Mouse (Mus musculus): ENCODE data around the gene Gm10203. TPM values are rescaled to one million over a fixed set of nuclear protein-coding genes. Genes with fewer than 3 reads are reported as not detected.
"Not testable (repeated sequence)": the region's sequence is repeated elsewhere in the genome, so short reads cannot be mapped to it uniquely, and the experiment has no call there.

Gene Gm10203
- polyA plus RNA-seq, 1 experiment from 2014 or later = not detected

DNA sequence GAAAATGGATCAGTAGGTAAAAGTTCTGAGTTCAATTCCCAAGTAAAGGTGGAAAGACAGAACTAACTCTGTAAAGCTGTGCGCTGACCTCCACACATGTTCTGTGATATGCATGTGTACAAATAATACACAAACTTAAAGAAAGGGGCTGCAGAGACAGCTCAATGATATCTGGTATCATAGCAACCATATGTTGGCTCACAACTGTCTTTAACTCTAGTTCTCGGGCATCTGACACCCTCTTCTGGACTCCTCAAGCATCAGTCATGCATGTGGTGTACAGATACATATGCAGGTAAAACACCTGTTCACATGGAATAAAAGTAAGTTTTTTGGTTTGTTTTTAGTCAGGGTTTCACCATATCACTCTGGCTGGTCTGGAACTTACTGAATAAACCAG lies 38.5 kb downstream of the Gm10203 start:
- no peak overlapping the region for H3K9ac ChIP-seq (replicated peaks)
- 88% methylated on average over 2 of the region's 2 CpGs for WGBS
- ATAC-seq (replicated peaks) = no peak
- no peak overlapping the region for H3K4me3 ChIP-seq
- peaks cover 55% of the 10 kb centered on the region for H3K36me3 ChIP-seq
- no peaks in the 10 kb centered on the region for H3K9me3 ChIP-seq
- H3K27ac ChIP-seq (replicated peaks) = no peak overlapping the region
- no peak overlapping the region for H3K4me2 ChIP-seq (replicated peaks)
- H3K27me3 ChIP-seq = no peaks in the 10 kb centered on the region
- H3K4me1 ChIP-seq = no peaks in the 10 kb centered on the region

DNA sequence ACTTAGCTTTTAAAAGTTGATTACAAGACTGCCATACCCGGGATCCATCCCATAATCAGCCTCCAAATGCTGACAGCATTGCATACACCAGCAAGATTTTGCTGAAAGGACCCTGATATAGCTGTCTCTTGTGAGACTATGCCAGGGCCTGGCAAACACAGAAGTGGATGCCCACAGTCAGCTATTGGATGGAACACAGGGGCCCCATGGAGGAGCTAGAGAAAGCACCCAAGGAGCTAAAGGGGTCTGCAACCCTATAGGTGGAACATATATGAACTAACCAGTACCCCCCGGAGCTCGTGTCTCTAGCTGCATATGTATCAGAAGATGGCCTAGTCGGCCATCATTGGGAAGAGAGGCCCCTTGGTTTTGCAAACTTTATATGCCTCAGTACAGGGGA lies 40.0 kb downstream of the Gm10203 start:
- not testable (repeated sequence) for ATAC-seq (replicated peaks); H3K4me3 ChIP-seq; H3K9ac ChIP-seq (replicated peaks); H3K4me1 ChIP-seq; H3K4me2 ChIP-seq (replicated peaks); H3K27me3 ChIP-seq; H3K9me3 ChIP-seq; H3K27ac ChIP-seq (replicated peaks)
- peaks cover 50% of the 10 kb centered on the region for H3K36me3 ChIP-seq
- WGBS = 95% methylated on average over 4 of the region's 4 CpGs

DNA sequence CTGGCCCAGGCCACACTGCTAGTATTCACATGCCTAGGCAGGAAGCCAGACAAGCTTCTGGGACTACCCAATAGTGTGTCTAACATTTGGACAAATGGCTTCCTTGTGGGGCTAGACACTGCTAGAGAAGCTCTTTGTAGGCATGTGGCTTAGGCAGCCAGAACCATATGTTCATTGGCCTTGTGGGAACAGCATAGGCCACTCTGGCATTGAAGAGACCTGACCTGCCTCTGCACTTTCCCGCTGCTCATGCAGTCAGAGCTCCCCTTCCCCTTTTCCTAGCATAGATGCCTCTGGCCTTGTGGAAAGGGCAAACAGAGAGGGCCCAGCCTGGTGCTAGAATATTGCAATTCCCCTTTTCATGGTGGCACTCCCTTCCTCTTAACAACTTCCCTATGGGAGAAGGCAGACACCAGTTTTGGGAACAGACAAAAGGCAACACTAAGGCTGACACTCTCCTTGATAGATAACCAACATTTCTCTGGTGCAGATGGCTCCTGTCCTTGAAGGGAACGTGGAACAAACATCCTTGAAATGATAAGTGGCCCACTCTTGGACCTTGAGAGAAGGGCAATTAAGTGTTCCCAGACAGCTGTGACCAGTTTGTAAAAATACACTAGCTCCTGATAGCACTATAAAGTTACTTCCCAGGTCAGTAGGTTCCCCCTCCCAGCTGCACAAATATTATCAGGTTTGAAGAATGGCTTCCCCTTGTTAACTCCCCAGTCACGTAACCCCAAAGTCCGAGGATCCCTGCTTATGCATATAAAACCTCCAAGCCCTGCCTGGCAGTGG lies 44.1 kb downstream of the Gm10203 start:
- peaks cover 57% of the 10 kb centered on the region for H3K36me3 ChIP-seq
- no peak overlapping the region for H3K4me2 ChIP-seq (replicated peaks)
- no peaks in the 10 kb centered on the region for H3K27me3 ChIP-seq
- H3K9me3 ChIP-seq = no peaks in the 10 kb centered on the region
- H3K4me3 ChIP-seq = no peak overlapping the region
- no peaks in the 10 kb centered on the region for H3K4me1 ChIP-seq
- 90% methylated on average over 4 of the region's 4 CpGs for whole genome bisulfite sequencing
- ATAC-seq (replicated peaks) = no peak
- H3K27ac ChIP-seq (replicated peaks) = no peak overlapping the region
- H3K9ac ChIP-seq (replicated peaks) = no peak overlapping the region

GRCm38 (mm10) chr6:149174932-149175570 lies 45.1 kb downstream of the Gm10203 start:
- 90% methylated on average over 3 of the region's 3 CpGs for WGBS
- Histone ChIP-seq H3K27me3 (no peaks in the 10 kb centered on the region), H3K36me3 (peaks cover 59% of the 10 kb centered on the region), H3K4me3 (no peak overlapping the region), H3K9ac (replicated peaks) (no peak overlapping the region), H3K4me1 (no peaks in the 10 kb centered on the region), H3K27ac (replicated peaks) (no peak overlapping the region), H3K4me2 (replicated peaks) (no peak overlapping the region), H3K9me3 (no peaks in the 10 kb centered on the region)
- no peak; the same call in 1 of the 2 replicates for ATAC-seq (replicated peaks)

DNA sequence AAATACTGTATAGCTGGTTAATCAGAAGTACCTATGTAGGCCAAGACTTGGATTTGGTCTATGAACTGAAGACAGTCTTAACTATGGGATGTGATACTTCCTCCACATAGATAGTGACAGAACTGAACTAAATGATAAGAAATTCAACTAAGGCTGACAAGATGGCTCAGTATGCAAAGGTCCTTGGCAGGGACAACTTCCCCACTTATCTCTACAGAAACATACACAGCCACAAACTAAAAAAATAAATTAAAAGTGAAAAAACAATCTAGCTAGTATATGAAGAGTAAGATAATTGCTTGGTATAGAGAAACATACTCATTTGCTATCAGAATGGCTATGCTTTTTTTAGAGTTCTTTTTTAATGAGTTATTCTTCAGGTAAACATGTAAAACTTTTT lies 49.1 kb downstream of the Gm10203 start:
- H3K4me2 ChIP-seq (replicated peaks) = no peak overlapping the region
- no peaks in the 10 kb centered on the region for H3K4me1 ChIP-seq
- no peak for ATAC-seq (replicated peaks)
- H3K27me3 ChIP-seq = no peaks in the 10 kb centered on the region
- no peak overlapping the region for H3K27ac ChIP-seq (replicated peaks)
- H3K9ac ChIP-seq (replicated peaks) = no peak overlapping the region
- H3K9me3 ChIP-seq = no peaks in the 10 kb centered on the region
- H3K36me3 ChIP-seq = peaks cover 75% of the 10 kb centered on the region
- no peak overlapping the region for H3K4me3 ChIP-seq

Other genes starting within 250 kb of the Gm10203 start
- gene Caprin2, start 233.9 kb upstream of the Gm10203 start, polyA plus RNA-seq (2015; fragmentation: Nextera tagmentation; extraction: Ambion mirVana) = 9.9 and 10.6 TPM in 2 replicates
- 122 and 125 TPM in 2 replicates for gene Sinhcaf, start 183.7 kb upstream of the Gm10203 start, polyA plus RNA-seq (2015; fragmentation: Nextera tagmentation; extraction: Ambion mirVana)
- gene Dennd5b, start 28.5 kb upstream of the Gm10203 start, polyA plus RNA-seq (2015; fragmentation: Nextera tagmentation; extraction: Ambion mirVana) = 12.4 and 13.3 TPM in 2 replicates
- gene Etfbkmt, start 9.7 kb downstream of the Gm10203 start, polyA plus RNA-seq (2015; fragmentation: Nextera tagmentation; extraction: Ambion mirVana) = 6.8 and 7.5 TPM in 2 replicates
- gene Amn1, start 58.5 kb downstream of the Gm10203 start, polyA plus RNA-seq (2015; fragmentation: Nextera tagmentation; extraction: Ambion mirVana) = 88.7 and 107 TPM in 2 replicates
- 39.8 and 40.8 TPM in 2 replicates for gene Resf1, start 179.2 kb downstream of the Gm10203 start, polyA plus RNA-seq (2015; fragmentation: Nextera tagmentation; extraction: Ambion mirVana)